Mouse (Mus musculus) liver, embryonic 11.5 days (tissue): ENCODE results near the gene Slc37a1. TPM values are rescaled to one million over a fixed set of nuclear protein-coding genes. Genes with fewer than 3 reads are reported as not detected.

Source experiments
- ATAC-seq: fragments of 200-750 bp; cut with Nextera tagmentation; replicated peaks from 2 replicates; pipeline ENCODE4 v1.8.0; 2017; ENCODE audit warnings: moderate number of reproducible peaks, mild to moderate bottlenecking, moderate TSS enrichment, moderate library complexity; ENCODE audit not compliant: low FRiP score
- DNase-seq: peaks from one replicate; pipeline ENCODE4 v3.0.0-alpha.2; 2017; ENCODE audit warnings: low spot score
- H3K27ac ChIP-seq: fragments of 300-500 bp; sonication (generic); 2 replicates; pipeline ENCODE4 v1.5.1; 2014; ENCODE audit warnings: mild to moderate bottlenecking, low read depth, low read length, control low read depth
- H3K27me3 ChIP-seq: fragments of 300-500 bp; sonication (generic); replicated peaks from 2 replicates; pipeline ENCODE4 v1.6.1; 2014; ENCODE audit warnings: low read length, mixed read lengths; ENCODE audit not compliant: control insufficient read depth, insufficient read depth
- H3K36me3 ChIP-seq: fragments of 300-500 bp; sonication (generic); 2 replicates; pipeline ENCODE4 v1.6.1; 2014; ENCODE audit warnings: mild to moderate bottlenecking, low read length, moderate library complexity, mixed read lengths; ENCODE audit not compliant: control insufficient read depth, insufficient read depth
- H3K4me1 ChIP-seq: fragments of 300-500 bp; sonication (generic); replicated peaks from 2 replicates; pipeline ENCODE4 v1.6.1; 2014; ENCODE audit warnings: low read length, mixed read lengths; ENCODE audit not compliant: control insufficient read depth, insufficient read depth
- H3K4me2 ChIP-seq: fragments of 300-500 bp; sonication (generic); 2 replicates; pipeline ENCODE4 v1.6.1; 2014; ENCODE audit warnings: mild to moderate bottlenecking, control low read depth, moderate library complexity
- H3K4me3 ChIP-seq: fragments of 300-500 bp; sonication (generic); 2 replicates; pipeline ENCODE4 v1.5.1; 2014; ENCODE audit warnings: low read depth, low read length, control low read depth
- H3K9ac ChIP-seq: fragments of 300-500 bp; sonication (generic); 2 replicates; pipeline ENCODE4 v1.6.1; 2014; ENCODE audit warnings: low read depth, low read length, control low read depth
- H3K9me3 ChIP-seq: fragments of 300-500 bp; sonication (generic); 2 replicates; pipeline ENCODE4 v1.6.1; 2016; ENCODE audit warnings: low read length, inconsistent platforms, mixed read lengths; ENCODE audit not compliant: control insufficient read depth
- WGBS: fragments of 180-500 bp; shearing (Covaris S2); extraction: QIAGEN DNeasy Blood & Tissue Kit; methylation state at CpG from one replicate; pipeline ENCODE4 v1.1.7; 2014; 5-methylcytosine and 5-hydroxymethylcytosine counted together
- polyA plus RNA-seq: library from polyadenylated mRNA; unstranded; fragments of >200 nt; fragmentation: Nextera tagmentation; extraction: Ambion mirVana; gene quantifications from 2 replicates; pipeline ENCODE4 v1.2.1, GENCODE M21; 2014

Gene Slc37a1
- polyA plus RNA-seq, 1 experiment from 2014 or later = 7.7 TPM

DNA sequence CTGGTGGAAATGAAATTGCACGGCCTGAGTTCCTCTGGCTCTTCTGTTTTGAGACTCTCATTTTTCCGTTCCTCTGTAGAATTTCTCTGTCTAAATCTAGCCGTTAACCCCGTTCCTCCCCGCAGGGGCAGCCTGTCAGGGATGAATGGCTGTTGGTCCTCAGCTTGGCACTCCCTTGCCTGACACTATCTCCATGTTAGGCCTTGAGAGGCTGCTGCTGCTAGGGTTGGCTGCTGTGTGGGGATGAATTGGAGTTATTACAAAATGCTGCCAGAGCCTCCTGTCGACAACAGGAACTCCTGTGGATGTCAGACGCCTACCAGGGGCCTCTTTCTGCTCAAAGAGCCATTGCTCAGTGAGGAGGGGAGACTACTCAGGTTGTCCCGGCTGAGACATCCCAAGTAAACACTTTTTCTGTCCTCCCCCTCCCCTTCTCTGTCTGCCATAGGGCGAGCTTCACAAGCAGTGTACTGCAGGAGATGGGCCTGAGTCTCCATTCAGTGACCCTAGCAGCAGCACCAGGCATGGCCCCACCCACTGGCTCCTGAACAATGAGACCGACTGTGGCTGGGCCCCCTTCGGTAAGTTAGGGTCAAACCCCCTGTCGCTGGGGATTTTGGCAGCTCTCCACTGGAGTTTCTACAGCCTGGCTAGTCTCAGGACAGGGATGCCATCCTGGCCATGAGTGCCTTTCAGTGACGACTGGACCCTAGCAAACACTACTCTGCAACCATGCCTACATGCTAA, 28.6 kb downstream of the Slc37a1 start:
- Histone ChIP-seq H3K4me3 (no peak overlapping the region), H3K27me3 (no peaks in the 10 kb centered on the region), H3K4me1 (0 out of 2 replicates have a peak, but pooled peaks cover 3% of the 10 kb centered on the region), H3K27ac (no peak overlapping the region), H3K9me3 (no peaks in the 10 kb centered on the region), H3K9ac (no peak overlapping the region), H3K36me3 (no peaks in the 10 kb centered on the region), H3K4me2 (no peak overlapping the region)
- DNase-seq (no peak), ATAC-seq (no peak)
- 64% methylated on average over 13 of the region's 13 CpGs for WGBS

DNA sequence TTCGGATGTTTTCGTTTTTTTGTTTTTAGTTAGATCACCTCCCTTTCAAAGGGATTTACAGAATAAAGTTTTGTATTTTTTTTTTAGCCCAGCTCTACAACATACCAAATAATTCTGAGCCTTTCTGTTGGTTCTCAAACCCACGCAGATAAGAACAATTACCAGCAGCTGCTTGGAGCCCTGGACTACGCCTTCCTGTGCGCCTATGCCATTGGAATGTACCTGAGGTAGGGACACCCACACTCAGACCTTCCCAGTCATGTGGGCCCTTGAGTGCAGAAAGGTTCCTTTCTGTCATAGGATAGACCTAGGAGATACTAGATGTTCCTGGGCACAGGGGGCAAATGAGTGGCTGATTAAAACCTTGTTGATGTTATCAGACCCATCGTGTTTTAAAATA, 29.4 kb downstream of the Slc37a1 start:
- 79% methylated on average over 6 of the region's 6 CpGs for WGBS
- no peak overlapping the region for H3K27ac ChIP-seq
- no peaks in the 10 kb centered on the region for H3K9me3 ChIP-seq
- H3K4me2 ChIP-seq = no peak overlapping the region
- DNase-seq (no peak), ATAC-seq (no peak)
- no peak overlapping the region for H3K4me3 ChIP-seq
- no peak overlapping the region for H3K9ac ChIP-seq
- H3K36me3 ChIP-seq = no peaks in the 10 kb centered on the region
- no peaks in the 10 kb centered on the region for H3K27me3 ChIP-seq
- H3K4me1 ChIP-seq = 0 out of 2 replicates have a peak, but pooled peaks cover 3% of the 10 kb centered on the region

DNA sequence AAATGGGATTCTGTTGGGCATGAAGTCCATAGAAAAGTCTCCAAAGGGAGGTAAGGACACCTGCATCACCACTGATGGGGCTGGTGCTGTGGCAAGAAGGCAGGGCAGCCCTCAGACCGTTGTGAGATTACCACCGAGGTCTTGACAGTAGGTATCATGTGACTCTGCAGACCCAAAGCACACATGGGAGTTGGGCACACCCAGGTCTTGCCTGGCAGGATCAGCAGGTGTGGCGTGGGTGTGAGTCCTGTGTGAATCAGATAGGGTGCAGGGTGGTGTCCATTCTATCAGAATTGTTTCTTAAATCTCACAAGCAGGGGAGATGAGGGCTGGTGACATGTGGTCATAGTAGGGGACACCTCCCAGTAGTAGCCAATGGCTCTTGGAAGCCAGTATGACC, 30.4 kb downstream of the Slc37a1 start:
- H3K9me3 ChIP-seq = no peaks in the 10 kb centered on the region
- H3K27ac ChIP-seq = no peak overlapping the region
- ATAC-seq (no peak; the same call in 1 of the 2 replicates), DNase-seq (no peak)
- 0 out of 2 replicates have a peak, but pooled peaks cover 3% of the 10 kb centered on the region for H3K4me1 ChIP-seq
- H3K4me2 ChIP-seq = no peak overlapping the region
- no peaks in the 10 kb centered on the region for H3K27me3 ChIP-seq
- H3K36me3 ChIP-seq = no peaks in the 10 kb centered on the region
- WGBS = 70% methylated on average over 3 of the region's 3 CpGs
- no peak overlapping the region for H3K9ac ChIP-seq
- H3K4me3 ChIP-seq = no peak overlapping the region

DNA sequence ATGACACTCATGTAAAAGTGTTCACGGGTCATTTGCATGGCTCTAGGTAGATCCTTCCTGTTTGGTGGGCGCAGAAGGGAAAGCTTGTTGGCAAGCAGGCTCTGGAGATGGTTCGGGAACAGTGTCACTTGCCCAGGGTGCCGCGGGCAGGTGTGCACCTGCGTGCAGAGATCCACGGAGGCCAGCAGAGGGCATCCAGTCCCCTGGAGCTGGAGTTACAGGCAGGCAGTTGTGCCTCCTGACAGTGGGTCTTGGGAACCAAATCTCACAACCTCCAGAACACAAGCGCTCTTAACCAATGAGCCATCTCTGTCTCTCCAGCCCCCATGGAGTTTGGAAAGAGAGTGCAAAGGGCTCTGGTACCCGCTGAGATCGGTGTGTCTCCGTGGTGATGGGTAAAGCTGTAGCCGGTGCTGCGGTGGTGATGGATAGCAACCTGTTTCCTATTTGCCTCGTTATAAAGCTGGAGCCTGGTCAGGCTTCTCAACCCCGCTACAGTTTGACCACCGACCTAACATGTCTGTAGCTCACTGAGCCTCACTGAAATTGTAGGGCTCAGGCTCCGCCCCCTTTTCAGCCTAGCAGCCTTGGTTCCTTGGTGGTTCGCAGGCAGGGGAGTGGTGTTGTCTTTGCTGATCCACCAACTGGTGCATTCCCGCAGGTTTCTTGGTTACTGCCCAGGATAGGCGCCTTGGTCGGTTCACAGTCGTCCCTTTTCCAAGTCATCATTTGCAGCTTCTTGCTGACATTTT, 31.1 kb downstream of the Slc37a1 start:
- H3K4me2 ChIP-seq = no peak overlapping the region
- no peak overlapping the region for H3K9ac ChIP-seq
- no peak overlapping the region for H3K27ac ChIP-seq
- H3K9me3 ChIP-seq = no peaks in the 10 kb centered on the region
- H3K4me1 ChIP-seq = 0 out of 2 replicates have a peak, but pooled peaks cover 3% of the 10 kb centered on the region
- WGBS = 60% methylated on average over 22 of the region's 22 CpGs
- no peak overlapping the region for H3K4me3 ChIP-seq
- ATAC-seq (no peak), DNase-seq (no peak)
- H3K36me3 ChIP-seq = no peaks in the 10 kb centered on the region
- H3K27me3 ChIP-seq = no peaks in the 10 kb centered on the region

DNA sequence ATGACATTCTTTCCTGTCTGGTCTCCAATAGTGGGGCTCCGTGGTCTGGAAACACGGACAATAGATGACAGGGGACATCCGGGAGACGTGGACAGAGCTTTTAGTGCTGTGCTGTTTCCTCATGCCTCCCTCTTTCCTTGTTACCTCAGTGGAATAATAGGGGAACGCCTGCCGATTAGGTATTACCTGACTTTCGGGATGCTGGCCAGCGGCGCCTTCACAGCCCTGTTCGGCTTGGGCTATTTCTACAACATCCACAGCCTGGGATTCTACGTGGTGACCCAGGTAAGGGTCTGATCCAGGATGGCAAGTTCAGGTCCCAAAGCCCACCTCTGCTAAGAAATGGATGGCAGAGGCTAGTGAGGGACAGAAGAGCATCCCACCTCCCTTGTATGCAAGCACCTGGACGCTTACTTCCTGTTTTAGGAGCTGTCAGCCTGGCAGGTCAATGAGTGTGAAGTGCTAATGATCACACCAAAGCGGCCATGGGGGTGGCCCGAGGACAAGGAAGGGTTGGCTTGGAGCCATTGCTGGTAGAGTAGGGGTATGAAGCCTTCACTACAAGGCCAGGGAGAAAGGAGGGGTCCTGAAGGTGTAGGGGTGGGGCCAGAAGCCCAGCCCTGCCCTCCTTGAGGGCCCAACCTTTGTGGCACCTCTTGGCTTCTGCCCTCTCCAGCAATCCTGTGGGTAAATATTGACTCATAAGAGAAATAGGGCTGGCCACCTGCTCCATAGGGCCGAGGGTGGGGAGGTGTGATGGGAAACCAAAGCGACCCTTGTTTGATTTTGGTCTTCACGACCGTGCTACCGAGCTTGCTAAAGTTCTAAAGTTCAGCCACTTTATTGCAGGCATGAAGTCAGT, 32.5 kb downstream of the Slc37a1 start:
- H3K27me3 ChIP-seq = no peaks in the 10 kb centered on the region
- no peaks in the 10 kb centered on the region for H3K9me3 ChIP-seq
- no peaks in the 10 kb centered on the region for H3K36me3 ChIP-seq
- no peak for ATAC-seq
- H3K9ac ChIP-seq = no peak overlapping the region
- 0 out of 2 replicates have a peak, but pooled peaks cover 3% of the 10 kb centered on the region for H3K4me1 ChIP-seq
- no peak overlapping the region for H3K4me3 ChIP-seq
- DNase-seq = no peak
- H3K4me2 ChIP-seq = no peak overlapping the region
- 84% methylated on average over 19 of the region's 19 CpGs for WGBS
- H3K27ac ChIP-seq = no peak overlapping the region

DNA sequence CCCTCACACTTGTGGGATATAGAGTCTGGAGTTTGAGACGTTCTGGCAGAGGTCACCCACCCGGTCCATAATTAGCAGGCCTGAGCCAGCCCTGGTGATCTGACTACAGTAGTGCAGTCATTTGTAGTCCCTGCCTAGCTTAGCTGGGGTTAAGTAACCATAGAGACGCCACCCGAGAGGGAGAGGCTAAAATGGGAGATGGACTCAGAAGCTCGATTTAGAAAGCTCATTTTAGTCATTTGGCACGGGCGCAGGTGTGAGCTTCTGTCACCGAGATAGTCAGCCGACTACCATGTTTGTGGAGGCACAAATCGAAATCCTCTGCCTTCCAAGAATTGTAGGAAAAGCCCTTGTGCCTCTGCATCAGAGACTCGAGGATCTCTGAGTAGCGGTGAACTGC, 34.8 kb downstream of the Slc37a1 start:
- no peaks in the 10 kb centered on the region for H3K27me3 ChIP-seq
- H3K36me3 ChIP-seq = no peaks in the 10 kb centered on the region
- no peaks in the 10 kb centered on the region for H3K9me3 ChIP-seq
- no peak overlapping the region for H3K27ac ChIP-seq
- no peak overlapping the region for H3K4me3 ChIP-seq
- no peak overlapping the region for H3K4me2 ChIP-seq
- 84% methylated on average over 12 of the region's 12 CpGs for WGBS
- no peak overlapping the region for H3K9ac ChIP-seq
- DNase-seq (no peak), ATAC-seq (no peak)
- H3K4me1 ChIP-seq = peaks cover 18% of the 10 kb centered on the region

DNA sequence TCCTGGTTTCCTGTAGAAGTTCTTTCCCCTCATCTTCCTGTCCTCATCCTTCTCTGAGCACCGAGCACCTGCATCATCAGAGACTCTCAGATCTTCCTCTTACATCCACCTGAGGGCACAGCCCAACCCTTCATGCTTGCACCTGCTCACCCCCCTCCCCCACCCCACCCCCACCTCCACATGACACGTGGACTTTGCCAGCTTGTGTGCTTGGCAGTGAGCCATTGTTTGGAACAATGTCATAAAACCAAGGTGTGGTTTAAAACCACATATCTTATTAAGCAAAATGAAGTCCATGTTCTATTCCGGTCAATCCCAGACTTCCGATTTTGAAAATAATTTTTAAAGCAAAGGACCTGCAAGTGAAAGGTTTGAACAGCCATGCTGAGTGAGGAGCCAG, 35.9 kb downstream of the Slc37a1 start:
- WGBS = 87% methylated on average over 4 of the region's 4 CpGs
- H3K27ac ChIP-seq = no peak overlapping the region

DNA sequence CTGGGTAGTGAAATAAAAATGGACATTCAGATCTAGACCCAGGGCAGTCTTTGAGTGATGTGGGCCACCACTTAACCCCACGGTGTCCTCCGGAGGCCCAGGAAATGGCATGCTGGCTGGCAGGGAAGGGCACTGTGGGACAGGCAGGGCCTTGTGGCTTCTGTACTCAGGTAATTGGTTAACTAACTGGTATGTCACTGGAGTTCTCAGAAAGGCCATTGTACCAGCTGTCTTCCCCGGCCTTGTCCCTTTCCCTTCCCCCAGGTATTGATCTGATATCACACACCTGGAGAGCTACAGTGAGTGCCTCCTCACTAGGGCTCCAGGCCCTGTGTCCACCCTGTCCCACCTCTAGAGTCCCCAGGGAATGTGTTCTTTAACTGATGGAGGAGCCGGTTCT, 36.8 kb downstream of the Slc37a1 start:
- DNase-seq = no peak
- 74% methylated on average over 4 of the region's 4 CpGs for WGBS
- no peak for ATAC-seq
- H3K4me1 ChIP-seq = peaks cover 20% of the 10 kb centered on the region
- H3K9ac ChIP-seq = no peak overlapping the region
- H3K4me2 ChIP-seq = no peak overlapping the region
- H3K27ac ChIP-seq = no peak overlapping the region
- H3K9me3 ChIP-seq = no peaks in the 10 kb centered on the region
- H3K36me3 ChIP-seq = no peaks in the 10 kb centered on the region
- H3K27me3 ChIP-seq = no peaks in the 10 kb centered on the region
- no peak overlapping the region for H3K4me3 ChIP-seq

More for the DNA sequence above, 35.9 kb downstream of the Slc37a1 start:
- no peaks in the 10 kb centered on the region for H3K9me3 ChIP-seq
- peaks cover 20% of the 10 kb centered on the region for H3K4me1 ChIP-seq
- no peak overlapping the region for H3K4me3 ChIP-seq
- ATAC-seq = no peak
- DNase-seq = no peak
- no peaks in the 10 kb centered on the region for H3K36me3 ChIP-seq
- H3K4me2 ChIP-seq = no peak overlapping the region
- H3K9ac ChIP-seq = no peak overlapping the region
- H3K27me3 ChIP-seq = no peaks in the 10 kb centered on the region
